Mouse (Mus musculus) thymus, adult 2 months (tissue): Measurements from ENCODE around the gene Olfr877.

Source experiments
- CTCF ChIP-seq: fragments of 200-500 bp; IDR thresholded peaks from 2 replicates; pipeline ENCODE4 v1.5.1; 2012; ENCODE audit warnings: mild to moderate bottlenecking, control low read depth, low read length, moderate library complexity, borderline replicate concordance; ENCODE audit not compliant: control insufficient read depth, poor library complexity, insufficient read depth; ENCODE audit errors: extremely low read depth
- POLR2A ChIP-seq: fragments of 200-500 bp; IDR thresholded peaks from 2 replicates; pipeline ENCODE4 v1.6.1; 2012; ENCODE audit warnings: mild to moderate bottlenecking, low read length, control low read depth, moderate library complexity; ENCODE audit not compliant: control insufficient read depth, poor library complexity, insufficient read depth; ENCODE audit errors: extremely low read depth

DNA sequence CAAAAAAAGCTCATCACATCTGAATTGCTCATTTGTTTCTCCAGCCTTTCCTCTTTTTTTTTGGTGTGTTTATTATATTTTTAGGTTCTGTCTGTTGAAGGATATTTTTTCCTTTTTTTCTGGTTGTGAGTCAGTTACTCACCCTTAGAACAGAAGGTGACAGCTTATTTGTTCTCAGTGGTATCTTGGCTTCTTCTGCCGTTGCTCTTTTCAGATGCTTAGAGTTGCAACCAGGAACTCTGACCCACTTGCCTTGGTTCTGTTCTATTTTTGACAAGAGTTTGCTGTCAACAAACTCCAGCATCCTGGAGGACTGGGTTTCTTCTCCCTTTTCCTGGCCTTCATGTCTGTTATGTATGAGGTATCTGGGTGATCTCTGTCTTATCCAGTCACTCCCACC, 9.3 kb downstream of the Olfr877 start:
- TF ChIP-seq POLR2A: no peak
- TF ChIP-seq CTCF: no peak
